Mouse (Mus musculus): ENCODE measurements around the gene Elmo3.

DNA sequence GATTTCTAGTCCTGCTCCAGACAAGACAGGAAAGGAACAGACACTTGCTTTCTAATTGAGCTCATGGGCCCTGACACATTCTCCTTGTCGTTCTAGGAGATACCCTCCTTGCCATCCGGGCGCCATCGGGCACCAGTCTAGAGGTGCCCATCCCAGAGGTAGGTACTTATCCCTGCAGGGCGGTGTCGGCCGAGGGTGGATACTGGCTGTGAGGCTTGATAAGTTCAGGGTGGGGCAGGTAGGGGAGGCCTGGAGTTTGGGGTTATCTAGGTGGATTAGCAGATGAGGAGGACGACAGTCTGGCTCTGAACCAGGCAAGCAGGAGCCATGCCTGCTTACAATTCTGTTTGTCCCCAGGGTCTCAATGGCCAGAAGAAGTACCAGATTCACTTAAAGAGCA, 5.4 kb upstream of the Elmo3 start:
- TF ChIP-seq POLR2A (IDR thresholded peaks at IDR 0.05; ENCODE audit: borderline replicate concordance, control insufficient read depth, low read depth, low read length) (peak; percentile 84), CTCF (IDR thresholded peaks at IDR 0.05; ENCODE audit: control insufficient read depth, insufficient read depth, low read length) (no peak)
